Mouse (Mus musculus) ovary, adult 10 weeks (tissue): ENCODE measurements around the gene Il15. TPM values are rescaled to one million over a fixed set of nuclear protein-coding genes. Genes with fewer than 3 reads are reported as not detected.

Experiments used
- polyA plus RNA-seq: library from polyadenylated mRNA; stranded (reverse); fragments of 350-450 nt; fragmentation: Illumina TruSeq; extraction: RNeasy Lipid Tissue Mini Kit (QIAGEN cat#74804); gene quantifications from one replicate; pipeline ENCODE4 v1.2.3, GENCODE M21; 2014

Il15 gene
- 8.9 TPM for polyA plus RNA-seq

DNA sequence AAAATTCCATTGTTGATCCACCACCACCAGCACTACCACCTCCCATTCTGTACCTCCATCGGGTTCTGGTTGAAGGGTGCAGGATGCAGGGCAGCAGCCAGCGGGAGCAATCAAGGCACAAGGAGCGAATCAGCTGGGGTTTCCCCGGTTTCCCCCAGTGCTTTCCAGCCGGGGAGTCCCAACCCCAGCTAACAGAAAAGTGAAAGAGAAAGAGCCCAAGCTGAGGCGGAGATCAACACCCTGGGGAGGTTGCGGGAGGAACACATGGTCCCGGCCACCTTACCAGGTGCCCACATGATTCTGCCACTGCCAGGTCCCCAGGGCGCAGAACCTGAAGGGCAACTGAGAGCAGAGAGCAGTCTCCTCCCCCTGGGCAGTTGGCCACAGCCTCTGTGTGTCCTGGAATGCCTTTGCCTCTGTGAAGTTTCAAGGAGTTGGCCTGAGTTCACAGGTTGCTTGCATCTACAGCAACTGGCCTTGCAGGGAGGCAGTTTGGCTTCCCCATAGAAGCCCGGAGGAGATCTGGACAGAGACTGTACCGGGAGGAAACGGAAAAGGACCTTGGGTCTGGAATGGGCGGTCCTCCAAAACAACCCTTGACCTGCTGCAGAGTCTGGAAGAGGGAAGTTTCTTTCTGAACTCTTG lies at the start of gene Il15:
Gene Il15 (minus strand): TSS at position 537 of the 645 bp plus-strand sequence.

